Mouse (Mus musculus) heart, postnatal 25 days (tissue): ENCODE results near the gene Pmel. TPM values are rescaled to one million over a fixed set of nuclear protein-coding genes. Genes with fewer than 3 reads are reported as not detected.

ENCODE experiments used
- DNase-seq: peaks from one replicate; pipeline ENCODE4 v3.0.0; 2022; ENCODE audit warnings: low spot score
- intact Hi-C: fragments of 180-260 bp; cut with DNase I; formaldehyde crosslinking; loops from one replicate; pipeline ENCODE4 v1.15.1; 2025
- total RNA-seq, 2 experiments: library from RNA; stranded (reverse); gene quantifications; 2 replicates each; pipeline ENCODE4 v1.2.3; 2021

The Pmel gene
- under 1 TPM; 0.49 to 0.89 TPM for total RNA-seq

DNA sequence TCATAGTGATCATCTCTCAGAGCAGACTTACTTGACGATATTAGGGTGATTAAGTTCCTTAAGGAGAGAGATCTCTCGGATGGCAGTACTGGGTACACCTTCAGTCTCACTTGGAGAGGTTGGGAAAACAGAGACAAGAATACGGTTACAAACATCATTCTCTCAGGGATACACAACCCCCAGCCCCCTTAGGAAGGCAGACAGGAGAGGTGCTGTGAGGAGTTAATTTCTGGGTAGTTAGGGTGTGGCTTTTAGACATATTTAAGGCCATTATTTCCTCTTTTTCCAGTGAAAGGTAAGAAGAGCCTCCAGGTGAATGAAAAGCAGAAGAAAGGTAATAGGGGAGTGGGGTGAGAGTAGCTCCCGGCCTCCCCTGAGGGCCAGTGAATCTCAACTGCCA is at the start of gene Pmel:
Pmel (plus strand) TSS at position 301 of the 400 bp plus-strand sequence.
- intact Hi-C loops = no loop called here
- no peak for DNase-seq

DNA sequence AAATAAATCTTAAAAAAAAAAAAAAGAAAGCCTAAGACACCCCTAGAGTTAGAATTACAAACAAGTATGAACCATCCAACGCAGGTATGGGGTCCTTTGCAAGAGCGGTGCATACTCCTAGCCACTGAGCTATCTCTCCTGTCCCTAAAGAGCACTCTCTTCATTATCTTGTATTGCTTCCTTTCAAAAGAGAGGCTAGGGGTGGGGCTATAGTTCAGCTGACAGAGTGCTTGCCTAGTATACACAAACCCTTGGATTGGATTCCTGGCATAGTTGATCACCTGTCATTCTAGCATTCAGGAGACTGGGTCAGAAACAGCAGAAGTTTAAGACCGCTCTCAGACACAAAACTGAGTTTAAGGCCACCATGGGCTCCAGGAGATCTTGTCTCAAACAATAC is 48.7 kb upstream of the Pmel start:
- intact Hi-C loops = no loop called here
- DNase-seq = no peak

DNA sequence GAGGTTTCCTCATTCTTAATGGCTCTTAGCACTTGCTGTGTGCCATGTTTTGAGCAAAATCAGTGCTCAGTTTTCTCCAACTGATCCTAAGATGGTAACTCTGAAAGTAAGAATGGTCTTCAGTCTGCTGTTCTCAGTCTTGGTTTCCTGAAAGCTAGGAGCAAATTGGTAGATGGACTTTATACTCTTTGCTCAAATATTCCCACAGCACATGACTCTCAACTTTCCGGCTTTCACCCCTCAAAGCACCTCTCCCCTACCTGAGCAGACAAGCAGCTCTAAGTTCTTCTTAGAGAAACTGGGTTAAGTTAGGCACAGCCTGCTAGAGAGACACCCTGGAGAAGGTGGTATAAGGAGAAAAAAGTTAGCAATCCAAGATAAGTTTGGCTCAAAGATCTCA is 47.3 kb upstream of the Pmel start:
- intact Hi-C loops = no loop called here
- DNase-seq = no peak

DNA sequence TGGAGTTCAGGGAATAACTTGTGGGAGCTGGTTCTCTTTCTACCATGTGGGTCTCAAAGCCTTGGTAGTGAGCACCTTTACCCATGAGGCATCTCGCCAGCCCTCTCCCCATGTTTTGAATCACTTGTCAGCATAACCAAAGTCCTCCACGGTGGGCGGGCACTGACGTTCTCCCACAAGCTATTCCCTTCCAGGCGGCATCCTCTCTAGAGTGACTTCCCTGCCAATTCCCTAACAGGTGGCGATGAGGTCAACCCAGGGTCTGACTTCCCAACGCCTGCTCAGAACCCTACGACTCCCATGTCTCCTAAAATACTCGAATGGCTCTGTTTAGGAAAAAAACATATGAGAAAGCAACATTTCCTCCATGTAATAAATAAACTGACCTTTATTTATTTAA is 46.2 kb upstream of the Pmel start:
- DNase-seq = no peak
- intact Hi-C loops = no loop called here

DNA sequence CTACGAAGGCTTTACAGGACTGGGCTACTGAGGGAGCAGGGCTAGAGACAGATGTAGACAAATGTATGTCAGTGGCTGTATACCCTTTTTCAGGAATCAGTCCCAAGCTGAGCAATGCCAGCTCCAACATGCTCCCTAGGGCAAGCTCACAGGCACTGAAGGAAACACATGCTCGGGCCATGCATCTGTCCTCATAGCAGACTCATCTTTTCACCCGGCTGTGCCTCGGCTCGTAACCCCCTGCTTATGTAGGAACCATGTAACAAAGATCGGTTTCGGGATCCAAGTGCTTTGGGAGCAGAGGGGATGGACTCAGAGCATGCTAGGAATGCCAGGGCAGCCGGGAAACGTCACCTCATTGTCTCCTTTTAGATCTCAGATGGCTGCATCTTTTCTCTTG is 44.5 kb upstream of the Pmel start:
- no peak for DNase-seq
- intact Hi-C loops = no loop called here

DNA sequence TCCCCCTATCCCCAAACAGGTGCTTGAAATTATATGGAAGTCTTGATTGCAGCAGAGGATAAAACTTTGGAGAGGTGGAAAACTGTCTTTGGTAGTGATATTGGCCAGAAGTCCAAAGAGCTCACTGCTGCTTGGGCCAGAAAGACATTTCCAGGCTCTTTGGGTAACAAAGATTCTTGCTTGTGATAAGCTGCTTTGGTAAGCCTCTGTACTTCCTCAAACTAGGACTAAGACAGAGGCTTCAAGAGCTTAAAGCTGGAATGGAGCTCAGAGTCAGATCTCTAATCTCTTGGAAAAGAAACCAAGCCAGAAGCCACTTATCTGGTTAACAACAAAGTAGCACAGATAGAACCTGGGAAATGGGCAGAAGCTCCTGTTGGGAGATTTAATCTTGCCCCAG is 41.5 kb upstream of the Pmel start:
- DNase-seq = no peak
- intact Hi-C loops = no loop called here

DNA sequence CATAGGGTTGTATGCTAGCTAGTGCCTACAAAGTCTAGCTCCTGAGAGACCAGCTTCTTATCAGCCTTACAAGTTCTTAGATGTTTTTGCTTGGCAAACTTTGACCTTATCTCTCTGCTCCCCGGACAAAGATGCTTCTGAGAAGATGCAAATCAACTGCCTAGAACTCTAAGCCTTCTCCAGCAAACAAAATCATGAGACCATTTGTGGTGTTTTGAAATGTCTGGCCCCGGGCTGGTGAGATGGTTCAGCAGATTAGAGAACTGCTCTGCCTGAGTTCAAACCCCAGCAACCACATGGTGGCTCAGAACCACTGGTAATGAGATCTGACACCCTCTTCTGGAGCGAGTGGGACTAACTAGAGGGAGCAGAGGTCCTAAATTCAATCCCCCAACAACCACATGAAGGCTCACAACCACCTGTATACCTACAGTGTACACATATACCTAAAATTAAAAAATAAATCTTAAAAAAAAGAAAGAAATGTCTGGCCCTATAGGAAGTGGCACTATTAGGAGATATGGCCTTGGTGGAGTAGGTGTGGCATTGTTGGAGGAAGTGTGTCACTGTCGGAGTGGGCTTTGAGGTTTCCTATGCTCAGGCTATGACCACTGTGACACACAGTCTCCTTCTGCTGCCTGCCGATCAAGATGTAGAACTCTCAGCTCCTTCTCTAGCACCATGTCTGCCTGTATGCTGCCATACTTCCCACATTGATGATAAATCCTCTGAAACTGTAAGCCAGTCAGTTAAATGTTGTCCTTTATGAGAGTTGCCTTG is 40.4 kb upstream of the Pmel start:
- intact Hi-C loops = no loop called here
- no peak for DNase-seq

DNA sequence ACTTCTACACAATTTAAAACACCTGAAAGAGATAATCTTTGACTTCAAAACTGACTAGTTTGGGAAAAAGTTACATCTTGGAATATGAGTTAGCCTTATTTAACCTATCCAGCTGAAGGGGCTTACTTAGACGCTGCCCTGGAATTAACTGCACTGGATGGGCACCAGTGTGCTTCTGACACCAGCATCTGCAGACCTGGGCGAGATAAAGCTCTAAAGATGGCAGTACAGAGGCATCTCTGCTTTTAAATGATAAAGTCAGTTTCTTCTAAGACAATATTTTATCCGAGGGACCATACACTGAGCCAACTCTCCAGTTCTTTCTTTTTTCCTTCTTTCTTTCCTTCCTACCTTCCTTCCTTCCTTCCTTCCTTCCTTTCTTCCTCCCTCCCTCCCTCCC is 39.2 kb upstream of the Pmel start:
- no peak for DNase-seq
- intact Hi-C loops = no loop called here

DNA sequence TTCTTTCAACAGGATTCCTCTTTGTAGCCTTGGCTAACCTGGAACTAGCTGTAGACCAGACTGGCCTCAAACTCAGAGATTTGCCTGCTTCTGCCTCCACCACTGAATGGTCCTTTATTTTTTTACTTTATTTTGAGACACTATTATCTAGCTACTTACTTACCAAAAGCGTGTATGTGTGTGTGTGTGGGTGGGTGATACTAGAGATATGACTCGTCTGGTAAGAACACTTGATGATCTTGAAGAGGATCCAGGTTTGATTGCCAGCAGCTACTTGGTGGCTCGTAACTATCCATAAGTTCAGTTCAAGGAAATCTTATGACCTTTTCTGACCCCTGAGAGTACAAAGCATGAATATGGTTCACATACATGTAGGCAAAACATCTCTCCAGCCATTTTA is 38.7 kb upstream of the Pmel start:
- intact Hi-C loops = no loop called here

DNA sequence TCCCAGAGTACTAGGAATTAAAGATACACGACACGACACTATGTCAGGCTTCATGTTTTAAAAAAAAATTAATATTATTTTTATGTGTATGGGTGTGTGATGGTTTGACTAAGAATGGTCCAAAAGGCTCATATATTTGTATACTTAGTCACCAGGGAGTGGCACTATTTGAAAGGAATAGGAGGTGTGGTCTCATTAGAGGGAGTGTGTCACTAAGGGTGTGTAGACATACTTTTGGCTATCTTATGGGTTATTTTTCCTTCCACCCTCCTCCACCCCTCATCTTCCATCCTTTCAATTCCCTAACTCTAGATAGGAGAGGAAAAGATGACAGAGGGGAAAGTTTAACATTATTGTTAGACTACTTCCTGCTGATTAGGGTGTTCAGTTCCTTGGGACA is 38.2 kb upstream of the Pmel start:
- no peak for DNase-seq
- intact Hi-C loops = no loop called here

More for the DNA sequence above, 38.7 kb upstream of the Pmel start:
- DNase-seq = no peak

DNA sequence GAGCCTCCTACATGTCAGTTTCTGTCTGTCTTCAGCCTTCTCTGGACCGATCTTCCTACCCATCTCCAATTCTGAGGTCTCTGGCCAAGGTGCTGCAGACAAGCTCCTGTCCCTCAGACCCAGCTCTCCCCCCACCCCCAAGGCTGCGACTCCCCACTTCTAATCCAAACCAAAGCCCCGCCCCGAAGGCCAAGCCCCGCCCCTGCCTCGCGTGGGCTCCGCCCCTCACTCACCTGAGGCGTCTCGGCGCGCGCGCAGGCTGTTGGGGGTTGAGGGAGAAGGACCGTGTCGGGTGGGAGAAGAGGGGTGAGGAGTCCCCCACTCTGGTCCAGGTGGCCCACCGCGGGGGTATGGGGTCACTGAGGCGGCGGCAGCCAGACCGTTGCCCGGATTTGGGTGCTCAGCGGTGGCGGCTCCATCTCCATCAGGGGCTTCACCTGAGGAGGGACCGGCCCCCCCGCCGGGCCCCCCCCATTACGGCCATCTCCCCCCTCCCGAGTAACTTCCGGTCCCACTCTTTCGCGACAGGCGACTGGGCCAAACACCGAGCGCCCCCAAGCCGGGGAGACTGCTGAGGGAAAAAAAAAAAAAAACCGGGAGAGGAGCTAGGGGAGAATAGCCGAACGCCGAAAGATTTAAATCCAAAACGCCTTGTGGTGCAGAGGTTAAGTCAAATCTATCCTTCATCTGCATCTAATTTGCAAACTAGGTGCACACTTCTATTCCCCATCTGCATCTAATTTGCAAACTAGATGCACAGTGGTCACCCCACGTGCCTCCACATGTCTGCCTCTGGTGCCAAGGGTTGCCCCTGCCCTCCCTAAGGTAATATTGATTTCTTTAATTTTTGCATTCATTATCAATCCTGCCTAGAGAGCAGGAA is 35.0 kb upstream of the Pmel start:
- no peak for DNase-seq
- intact Hi-C loops = no loop called here

DNA sequence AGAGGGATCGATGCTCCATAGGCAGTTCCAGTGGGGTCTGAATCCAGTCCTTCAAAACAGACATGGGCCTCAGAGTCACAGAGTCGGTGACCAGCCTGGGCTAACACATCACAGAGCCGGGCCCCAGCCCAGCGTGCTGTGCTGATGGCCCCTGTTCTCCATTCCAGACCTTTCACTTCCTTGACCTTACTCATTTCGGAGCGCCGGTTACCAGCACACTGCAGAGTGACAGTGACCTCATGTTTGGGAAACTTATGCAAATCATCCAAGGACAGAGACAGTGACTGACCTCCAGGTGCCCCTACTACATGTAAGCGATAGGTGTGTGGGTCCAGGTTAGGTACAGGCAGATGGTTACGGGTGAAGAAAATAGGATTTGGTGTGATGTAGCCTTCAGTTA is 32.8 kb upstream of the Pmel start:
- intact Hi-C loops = loop anchor here (5.0 kb wide), 2 partner anchors 44 to 104 kb away; partner anchors contain the start of genes Pa2g4 and Rps26
- no peak for DNase-seq

DNA sequence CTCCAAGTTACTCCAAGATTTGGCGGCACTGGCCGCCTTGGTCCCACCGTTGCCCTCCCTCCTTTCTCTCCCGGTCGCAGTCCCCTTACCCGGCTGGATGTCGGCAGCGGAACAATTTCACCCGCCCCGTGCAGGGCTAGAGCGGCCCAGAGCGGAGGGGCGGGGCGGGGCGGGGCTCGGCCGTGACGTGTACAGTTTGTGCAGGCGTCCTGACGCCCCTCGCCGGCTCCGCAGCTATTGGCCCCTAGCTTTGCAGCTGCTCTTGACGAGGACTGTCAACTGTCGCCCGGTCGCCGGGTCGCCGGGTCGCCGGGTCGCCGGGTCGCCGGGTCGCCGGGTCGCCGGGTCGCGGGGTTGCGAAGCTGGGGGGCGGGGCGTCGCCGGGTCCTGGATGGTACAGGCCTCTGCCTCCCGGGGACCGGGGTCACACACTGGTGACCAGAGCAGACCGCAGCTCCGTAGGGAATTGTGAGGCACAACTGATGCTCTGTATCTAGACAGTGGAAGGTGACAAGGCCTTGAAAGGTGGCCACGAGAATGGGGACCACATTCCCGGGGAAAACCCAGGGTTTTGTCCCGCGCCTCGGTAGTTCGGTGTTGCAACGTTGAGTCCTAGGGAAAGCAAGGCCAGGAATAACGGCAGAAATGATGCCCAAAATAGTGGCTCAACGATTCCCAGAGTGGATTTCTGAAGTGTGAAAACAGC is 30.1 kb upstream of the Pmel start, which contains the start of gene Suox:
Suox (minus strand) TSS at position 311 of the 706 bp plus-strand sequence.
- DNase-seq = peak; percentile 71
- intact Hi-C loops = loop anchor here (2.0 to 5.0 kb wide), 3 partner anchors 47 to 107 kb away; partner anchors contain the start of genes Pa2g4 and Rps26

DNA sequence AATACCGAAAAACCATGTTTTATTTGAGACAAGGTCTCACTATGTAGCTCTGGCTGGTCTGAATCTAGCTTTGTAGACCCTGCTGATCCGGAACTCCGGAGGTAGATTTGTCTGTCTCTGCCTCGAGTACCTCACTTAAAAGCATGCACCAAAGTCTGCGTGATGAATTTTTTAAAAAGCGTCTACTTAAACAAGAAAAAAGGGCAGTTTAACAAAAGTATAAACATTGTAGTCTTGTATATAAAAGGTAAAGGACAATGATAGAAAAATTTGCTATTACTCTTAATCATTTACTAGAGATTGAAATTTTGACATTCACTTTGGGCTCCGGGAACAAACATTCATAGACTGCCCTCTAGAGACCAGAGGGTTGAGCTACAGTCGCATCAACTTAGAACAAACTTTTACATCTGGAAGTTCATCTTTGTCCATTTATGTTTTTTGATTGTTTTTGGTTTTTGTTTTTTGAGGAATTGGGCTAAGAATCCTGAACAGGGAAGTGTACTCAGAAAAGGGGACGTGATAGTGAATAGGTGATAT is 29.5 kb upstream of the Pmel start:
- intact Hi-C loops = loop anchor here (5.0 kb wide), 2 partner anchors 47 to 107 kb away; partner anchors contain the start of genes Pa2g4 and Rps26
- DNase-seq = no peak

DNA sequence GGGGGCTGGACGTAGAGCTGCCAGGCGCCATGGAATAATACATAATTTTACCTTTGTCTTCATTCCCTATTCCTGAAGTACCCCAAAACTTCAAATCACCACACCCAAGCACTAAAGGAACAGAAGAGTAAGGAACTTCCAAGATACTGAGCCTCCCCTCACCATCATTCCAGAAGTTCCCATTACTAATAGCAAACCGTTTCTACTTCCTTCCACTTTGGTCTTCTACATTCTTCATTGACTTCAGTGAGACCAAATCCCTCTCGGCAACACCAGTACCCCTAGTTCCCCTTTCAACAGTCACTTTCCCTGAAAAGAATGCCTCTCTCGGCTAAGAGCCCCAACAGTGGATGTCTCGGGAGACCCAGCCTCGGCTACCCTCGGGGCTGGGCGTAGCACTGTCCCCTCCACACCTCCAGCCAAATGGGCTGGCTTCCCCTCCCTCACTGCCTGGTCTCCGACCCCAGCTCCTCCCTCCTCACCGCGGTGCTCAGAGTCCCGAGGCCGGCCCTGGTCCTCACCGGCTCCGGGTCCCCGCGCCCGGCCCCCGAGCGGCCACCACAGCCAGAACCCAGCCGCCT is 8.5 kb upstream of the Pmel start:
- DNase-seq = no peak

DNA sequence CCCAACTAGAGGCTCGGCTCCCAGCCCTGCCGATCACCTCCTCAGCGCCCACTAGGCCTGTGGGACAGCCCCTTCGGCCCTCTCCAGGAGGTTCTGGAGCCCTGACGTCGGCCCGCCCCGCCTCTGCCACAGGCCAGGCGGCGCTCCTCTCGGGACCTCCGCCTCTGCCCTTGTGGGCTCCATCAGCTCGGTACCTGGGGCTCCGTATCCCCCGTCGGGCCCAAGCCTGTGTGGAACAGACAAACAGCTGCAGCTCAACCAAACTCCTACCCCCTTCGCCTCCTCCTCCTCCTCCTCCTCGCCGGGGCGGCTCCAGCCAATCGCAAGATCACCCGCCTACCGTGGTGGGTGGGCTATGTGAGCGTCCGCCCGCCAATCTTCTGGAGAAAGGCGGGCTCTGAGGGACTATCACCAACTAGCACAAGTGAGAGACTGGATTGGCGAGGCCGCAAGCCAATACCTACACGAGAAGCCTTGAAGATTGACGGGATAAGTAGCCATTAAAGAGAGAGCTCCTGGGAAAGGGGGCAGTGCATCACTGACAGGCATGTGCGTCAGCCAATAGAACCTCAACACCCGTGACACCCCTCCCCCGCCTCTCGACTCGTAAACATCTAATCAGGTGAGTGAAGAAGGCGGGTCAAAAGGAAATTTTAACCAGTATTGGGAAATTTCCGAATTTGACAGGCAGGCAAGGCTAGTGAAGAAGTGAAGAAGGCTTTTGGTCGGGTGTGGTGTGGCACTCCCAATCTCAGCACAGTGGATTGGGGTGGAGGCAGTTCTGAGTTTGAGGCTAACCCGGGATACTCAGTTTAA is 7.8 kb upstream of the Pmel start, which contains the start of gene Rab5b:
Rab5b (minus strand) TSS at position 273 of the 816 bp plus-strand sequence.
- DNase-seq = peak; percentile 100
- intact Hi-C loops = no loop called here

More for the DNA sequence above, 8.5 kb upstream of the Pmel start:
- intact Hi-C loops = no loop called here

DNA sequence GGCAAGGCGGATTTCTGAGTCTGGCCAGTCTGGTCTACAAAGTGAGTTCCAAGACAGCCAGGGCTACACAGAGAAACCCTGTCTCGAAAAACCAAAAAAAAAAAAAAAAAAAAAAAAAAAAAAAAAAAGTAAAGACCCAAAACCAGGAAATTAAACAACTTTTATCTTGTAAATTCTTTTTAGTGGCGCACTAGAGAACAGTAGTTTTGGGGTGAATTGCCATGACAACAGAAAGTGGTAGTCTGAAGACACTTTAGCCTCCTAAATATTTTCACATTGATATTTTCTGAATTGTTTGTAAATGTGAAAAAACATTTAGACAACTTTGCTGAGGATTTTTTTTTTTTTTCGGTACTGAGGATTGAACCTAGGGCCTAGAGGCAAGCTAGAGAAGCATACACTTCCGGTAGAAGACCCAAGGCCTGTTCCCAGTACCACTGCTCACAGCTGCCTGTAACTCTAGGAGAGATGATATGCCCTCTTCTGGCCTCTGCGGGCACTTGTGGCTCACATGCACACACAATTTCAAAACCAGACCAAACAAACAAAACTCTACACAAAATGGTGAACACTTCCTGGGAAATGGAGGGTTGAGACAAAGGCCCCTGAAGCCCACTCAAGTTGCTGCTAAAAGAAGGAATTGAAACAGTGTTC is 6.8 kb upstream of the Pmel start:
- intact Hi-C loops = no loop called here
- DNase-seq = no peak

DNA sequence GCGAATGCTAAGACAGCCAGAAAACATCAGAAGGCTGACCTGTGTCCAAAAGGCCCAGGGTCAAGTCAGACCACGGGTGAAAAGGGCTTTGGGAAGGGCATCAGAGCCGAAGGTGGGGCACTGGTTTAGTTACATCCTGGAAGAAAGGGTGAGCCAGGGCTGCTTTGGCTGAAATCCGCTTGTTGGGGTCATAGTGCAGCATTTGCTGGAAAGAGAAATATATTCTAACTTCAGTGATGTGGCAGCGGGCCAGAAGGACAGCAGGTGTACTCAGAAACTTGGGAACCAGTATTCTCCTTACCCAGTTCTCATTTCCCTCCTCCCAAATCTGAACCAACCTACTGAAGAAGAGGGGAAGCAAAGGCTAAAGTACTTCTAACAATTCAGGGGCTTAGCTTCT is 5.0 kb upstream of the Pmel start:
- intact Hi-C loops = no loop called here
- no peak for DNase-seq
